Mouse (Mus musculus) testis, adult 2 months (tissue): ENCODE results near the gene Znrd1as. TPM values are rescaled to one million over a fixed set of nuclear protein-coding genes. Genes with fewer than 3 reads are reported as not detected.

Experiments used
- H3K27ac ChIP-seq: fragments of 200-500 bp; 2 replicates; pipeline ENCODE4 v1.5.1; 2012; ENCODE audit warnings: low read depth, low read length; ENCODE audit not compliant: control insufficient read depth, insufficient read depth
- H3K27me3 ChIP-seq: fragments of 200-500 bp; 2 replicates; pipeline ENCODE4 v1.6.1; 2012; ENCODE audit warnings: mild to moderate bottlenecking, low read length, moderate library complexity; ENCODE audit not compliant: control insufficient read depth, insufficient read depth
- H3K36me3 ChIP-seq: fragments of 200-500 bp; 2 replicates; pipeline ENCODE4 v1.6.1; 2012; ENCODE audit warnings: mild to moderate bottlenecking, low read length; ENCODE audit not compliant: control insufficient read depth, insufficient read depth
- H3K4me1 ChIP-seq: fragments of 200-500 bp; 2 replicates; pipeline ENCODE4 v1.6.1; 2012; ENCODE audit warnings: low read length; ENCODE audit not compliant: control insufficient read depth, insufficient read depth
- H3K4me3 ChIP-seq: fragments of 200-500 bp; 2 replicates; pipeline ENCODE4 v1.5.1; 2012; ENCODE audit warnings: low read depth, mild to moderate bottlenecking, low read length, moderate library complexity, mixed read lengths; ENCODE audit not compliant: control insufficient read depth
- CTCF ChIP-seq: fragments of 200-500 bp; IDR thresholded peaks from 2 replicates; pipeline ENCODE4 v1.5.1; 2012; ENCODE audit warnings: low read depth, mild to moderate bottlenecking, inconsistent platforms, low read length, moderate library complexity; ENCODE audit not compliant: control insufficient read depth, insufficient read depth, insufficient replicate concordance
- POLR2A ChIP-seq: fragments of 200-500 bp; IDR thresholded peaks from 2 replicates; pipeline ENCODE4 v1.6.1; 2012; ENCODE audit warnings: low read depth, mild to moderate bottlenecking, inconsistent platforms, low read length, moderate library complexity; ENCODE audit not compliant: control insufficient read depth
- polyA plus RNA-seq: library from polyadenylated mRNA; depleted of rRNA; stranded (reverse); fragments of >200 nt; gene quantifications from 2 replicates; pipeline ENCODE4 v1.2.3, GENCODE M21; 2012

Gene Znrd1as
- polyA plus RNA-seq, 1 experiment = 64.5 TPM

DNA sequence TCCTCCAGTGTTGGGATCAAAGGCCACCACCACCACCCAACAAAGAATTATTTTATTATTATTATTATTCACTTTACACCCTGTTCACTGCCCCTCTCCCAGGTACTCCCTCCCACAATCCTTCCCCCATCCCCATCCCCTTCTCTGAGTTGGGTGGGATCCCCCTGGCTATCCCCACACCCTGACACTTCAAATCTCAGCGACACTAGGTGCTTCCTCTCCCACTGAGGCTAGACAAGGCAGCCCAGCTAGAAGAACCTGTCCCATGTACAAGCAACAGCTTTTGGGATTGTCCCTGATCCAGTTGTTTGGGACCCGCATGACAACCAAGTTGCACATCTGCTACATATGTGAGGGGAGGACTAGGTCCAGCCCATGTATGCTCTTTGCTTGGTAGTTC is 5.8 kb upstream of the Znrd1as start:
- no peaks in the 10 kb centered on the region; the same call in 1 of the 2 replicates for H3K36me3 ChIP-seq

DNA sequence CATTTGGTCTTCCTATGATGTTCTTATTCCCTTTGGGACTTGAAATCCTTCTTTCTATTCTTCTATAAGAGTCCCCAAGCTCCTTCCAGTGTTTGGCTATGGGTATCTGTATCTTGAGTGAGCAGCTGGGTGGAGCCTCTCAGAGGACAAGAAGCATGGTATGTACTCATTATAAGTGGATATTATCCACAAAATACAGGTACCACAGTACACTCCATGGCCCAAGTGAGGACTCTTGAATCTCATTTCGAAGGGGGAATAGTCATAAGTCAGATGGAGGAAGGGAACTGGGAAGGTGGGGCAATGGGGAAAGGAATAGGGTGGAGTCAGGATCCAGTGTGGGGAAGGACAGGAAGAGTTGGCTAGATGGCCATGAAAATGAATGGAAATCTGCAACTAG is 5.3 kb upstream of the Znrd1as start:
- Histone ChIP-seq H3K4me3 (peak overlapping the region; percentile 73), H3K27ac (no peak overlapping the region), H3K36me3 (no peaks in the 10 kb centered on the region; the same call in 1 of the 2 replicates), H3K27me3 (no peaks in the 10 kb centered on the region), H3K4me1 (0 out of 2 replicates have a peak, but pooled peaks cover 2% of the 10 kb centered on the region)
- no peak for TF ChIP-seq CTCF
- TF ChIP-seq POLR2A = no peak

More for the DNA sequence above, 5.8 kb upstream of the Znrd1as start:
- Histone ChIP-seq H3K4me1 (0 out of 2 replicates have a peak, but pooled peaks cover 2% of the 10 kb centered on the region), H3K27me3 (no peaks in the 10 kb centered on the region), H3K27ac (no peak overlapping the region), H3K4me3 (peak overlapping the region; percentile 73)
- no peak for TF ChIP-seq POLR2A
- TF ChIP-seq CTCF = no peak

DNA sequence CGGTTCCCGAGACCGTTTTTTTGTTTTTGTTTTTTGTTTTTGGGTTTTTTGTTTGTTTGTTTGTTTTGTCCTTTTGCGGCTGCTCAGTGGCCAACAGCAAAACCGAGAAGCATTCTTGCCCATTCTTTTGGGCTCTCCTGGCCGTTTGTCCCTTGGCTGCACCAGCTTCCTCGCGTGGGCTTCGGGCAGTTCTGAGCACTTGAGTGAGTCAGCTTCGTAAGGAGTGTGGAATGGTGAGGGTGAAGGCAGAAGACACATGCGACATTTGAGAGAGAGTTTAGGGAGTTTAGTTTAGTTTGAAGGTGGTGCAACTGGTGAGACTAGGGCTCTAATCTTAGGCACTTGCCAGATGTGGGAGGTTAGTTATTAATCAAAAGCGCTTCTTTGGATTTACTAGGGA is 492 bp downstream of the Znrd1as start:
- Histone ChIP-seq H3K36me3 (peaks cover 1% of the 10 kb centered on the region), H3K4me1 (0 out of 2 replicates have a peak, but pooled peaks cover 2% of the 10 kb centered on the region), H3K4me3 (peak overlapping the region; percentile 97), H3K27ac (peak overlapping the region; percentile 97), H3K27me3 (no peaks in the 10 kb centered on the region)
- TF ChIP-seq CTCF (no peak), POLR2A (no peak)

DNA sequence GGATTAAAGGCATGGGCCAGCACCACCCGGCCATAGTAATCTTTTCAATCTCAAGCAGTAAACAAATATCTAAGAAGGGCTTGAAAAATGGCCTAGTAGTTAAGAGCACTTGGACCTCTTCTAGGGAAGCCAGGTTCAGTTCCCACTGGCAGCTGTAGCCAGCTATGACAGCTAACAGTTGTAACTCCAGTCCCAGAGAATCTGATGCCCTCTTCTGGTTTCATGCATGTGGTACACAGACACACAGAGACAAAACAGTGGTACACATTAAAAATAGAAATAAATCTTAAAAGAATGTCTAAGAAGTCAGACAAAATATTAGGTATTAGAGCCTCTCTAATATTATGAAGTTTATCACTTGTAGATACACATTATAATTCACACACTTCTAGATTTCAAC is 2.7 kb downstream of the Znrd1as start:
- no peak overlapping the region for H3K27ac ChIP-seq
- peak overlapping the region; percentile 61 for H3K4me3 ChIP-seq
- H3K4me1 ChIP-seq = 0 out of 2 replicates have a peak, but pooled peaks cover 2% of the 10 kb centered on the region
- H3K36me3 ChIP-seq = peaks cover 1% of the 10 kb centered on the region
- no peaks in the 10 kb centered on the region for H3K27me3 ChIP-seq
- no peak for TF ChIP-seq CTCF
- no peak for TF ChIP-seq POLR2A

DNA sequence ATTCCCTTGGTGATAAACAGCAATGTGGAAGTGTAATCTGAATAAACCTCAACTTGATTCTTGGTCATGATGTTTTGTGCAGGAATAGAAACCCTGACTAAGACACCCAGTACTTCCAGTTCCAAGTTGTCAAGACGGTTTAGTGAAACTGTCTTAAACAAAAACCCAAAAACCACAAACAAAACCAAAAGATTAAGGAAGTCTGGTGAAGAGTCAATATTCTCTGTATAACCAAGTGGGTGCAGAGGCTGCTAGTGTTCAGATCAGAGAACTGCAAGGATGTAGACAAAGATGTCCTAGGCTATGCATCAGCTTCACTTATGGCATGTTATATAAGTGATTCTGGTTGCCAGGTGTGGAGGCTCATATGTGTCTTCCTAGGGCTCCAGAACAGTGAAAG is 8.5 kb downstream of the Znrd1as start:
- Histone ChIP-seq H3K27ac (no peak overlapping the region), H3K36me3 (no peaks in the 10 kb centered on the region), H3K4me3 (no peak overlapping the region), H3K27me3 (no peaks in the 10 kb centered on the region), H3K4me1 (peaks cover 5% of the 10 kb centered on the region)
- TF ChIP-seq CTCF (no peak), POLR2A (no peak)

DNA sequence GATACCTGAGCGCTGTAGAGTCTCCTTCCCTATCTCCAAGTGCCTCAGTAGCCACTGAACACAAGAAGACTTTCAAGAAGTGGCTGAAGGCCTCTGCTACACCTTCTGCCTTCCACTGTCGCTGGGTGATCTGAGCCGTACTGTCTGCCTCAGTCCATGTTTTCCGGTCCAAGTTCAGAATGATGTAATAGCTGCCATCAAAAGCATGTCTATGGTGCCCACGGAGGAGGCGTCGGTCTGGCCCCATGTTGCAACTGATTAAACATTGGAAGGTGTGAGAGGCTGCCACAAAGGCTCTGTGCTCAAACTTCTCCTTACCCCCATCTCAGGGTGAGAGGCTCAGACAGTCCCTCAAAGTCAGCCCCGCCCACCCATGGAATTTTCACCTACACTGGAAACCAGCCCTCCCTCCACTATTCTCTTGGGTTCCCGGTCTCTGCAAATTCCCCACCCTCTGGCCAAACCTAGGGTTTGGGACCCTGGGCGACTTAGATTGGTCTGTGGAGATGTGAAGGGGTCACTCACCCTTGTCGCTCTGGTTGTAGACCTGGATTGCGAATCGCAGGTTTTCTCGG is 12.0 kb downstream of the Znrd1as start:
- Histone ChIP-seq H3K27ac (no peak overlapping the region), H3K4me1 (peaks cover 5% of the 10 kb centered on the region), H3K36me3 (no peaks in the 10 kb centered on the region), H3K27me3 (no peaks in the 10 kb centered on the region), H3K4me3 (no peak overlapping the region)
- TF ChIP-seq POLR2A = no peak
- TF ChIP-seq CTCF = no peak

DNA sequence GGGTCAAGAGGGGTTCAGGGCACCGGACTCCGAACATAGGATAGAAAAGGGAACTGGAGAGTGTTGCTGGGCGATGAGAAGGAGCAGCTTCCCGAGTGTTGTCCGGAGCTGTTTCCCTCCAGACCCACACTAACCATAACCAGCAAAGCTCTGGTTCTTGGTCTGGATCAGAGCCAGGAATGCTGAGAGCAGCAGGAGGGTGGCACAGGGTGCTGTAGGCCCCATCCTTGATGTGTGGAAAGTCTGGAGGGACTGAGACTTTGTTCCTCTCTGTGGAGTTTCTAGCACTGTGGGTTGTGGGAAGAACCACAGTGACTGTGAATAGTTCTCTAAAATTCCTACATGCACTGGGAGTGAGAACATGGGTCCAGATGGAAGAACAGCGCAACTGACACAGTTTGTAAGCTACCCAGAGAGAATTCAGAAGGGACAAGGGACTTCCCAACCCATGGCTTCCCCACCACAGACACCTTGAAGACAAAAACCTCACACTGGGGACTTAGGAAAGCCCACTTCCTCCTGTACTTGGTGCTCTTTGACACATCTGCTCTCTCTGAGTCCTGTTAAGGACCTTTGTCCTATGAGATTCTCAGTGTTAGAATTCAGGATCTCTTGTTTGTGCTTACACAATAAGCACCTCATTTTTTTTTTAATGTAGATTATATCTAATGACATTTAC is 12.9 kb downstream of the Znrd1as start:
- TF ChIP-seq POLR2A = no peak
- no peak overlapping the region for H3K27ac ChIP-seq
- peaks cover 5% of the 10 kb centered on the region for H3K4me1 ChIP-seq
- no peak overlapping the region for H3K4me3 ChIP-seq
- no peaks in the 10 kb centered on the region for H3K27me3 ChIP-seq
- H3K36me3 ChIP-seq = no peaks in the 10 kb centered on the region
